Mouse (Mus musculus): ENCODE data around the gene Odf2.
"Not testable (repeated sequence)": the region's sequence is repeated elsewhere in the genome, so short reads cannot be mapped to it uniquely, and the experiment has no call there.

Gene Odf2

GRCm38 (mm10) chr2:29868949-29869645, 19.9 kb upstream of the Odf2 start, which contains the start of gene Cercam:
Gene Cercam (plus strand): TSS chr2:29869164.
- peak; percentile 88 for DNase-seq (ENCODE audit: low read depth, low spot score)

- DNase-seq (ENCODE audit: low read depth, low spot score): peak; percentile 12
Observed at GRCm38 (mm10) chr2:29869646-29870451, 19.2 kb upstream of the Odf2 start.

- DNase-seq (ENCODE audit: low read depth, low spot score): no peak
Observed at GRCm38 (mm10) chr2:29872581-29873295, 16.3 kb upstream of the Odf2 start.

DNA sequence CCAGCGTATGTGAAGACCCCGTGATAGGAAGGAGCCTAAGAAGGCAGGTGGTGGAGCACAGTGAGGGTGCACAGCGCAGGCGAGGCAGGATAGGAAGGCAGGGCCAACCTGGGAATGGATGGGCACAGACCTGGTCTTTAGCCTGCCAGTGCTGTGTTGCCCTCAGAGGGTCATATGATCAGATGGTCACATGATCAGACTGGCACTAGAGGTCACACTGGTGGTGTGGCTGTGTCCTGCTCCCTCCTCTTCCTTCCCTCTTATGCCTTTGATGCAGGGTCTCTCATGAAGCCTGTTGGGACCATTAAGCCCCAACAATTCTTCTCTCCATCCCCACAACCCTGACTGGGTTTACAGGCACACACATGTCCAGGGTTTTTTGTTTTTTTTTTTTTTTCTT, 15.2 kb upstream of the Odf2 start:
- no peak for DNase-seq (ENCODE audit: low read depth, low spot score)

DNA sequence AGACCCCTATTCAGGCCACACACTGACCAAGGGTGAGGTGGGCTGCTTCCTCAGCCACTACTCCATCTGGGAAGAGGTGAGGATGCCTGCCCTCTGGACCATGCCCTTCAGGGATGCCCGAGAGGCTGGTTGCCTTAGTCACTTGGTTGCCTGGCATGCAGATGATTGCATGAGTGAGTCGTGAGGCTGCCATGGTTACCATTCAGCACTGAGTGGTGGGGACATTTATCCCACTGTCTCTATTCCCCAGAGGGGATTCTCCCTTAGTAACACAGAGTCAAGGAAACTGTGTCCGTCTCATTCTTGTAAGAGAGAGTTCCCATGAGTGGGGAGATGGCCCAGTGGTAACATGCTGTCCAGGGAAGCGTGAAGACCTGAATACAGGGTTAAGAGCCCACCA, 11.0 kb upstream of the Odf2 start:
- DNase-seq (ENCODE audit: low read depth, low spot score): no peak

GRCm38 (mm10) chr2:29879191-29879590, 9.8 kb upstream of the Odf2 start:
- no peak for DNase-seq (ENCODE audit: low read depth, low spot score)

DNA sequence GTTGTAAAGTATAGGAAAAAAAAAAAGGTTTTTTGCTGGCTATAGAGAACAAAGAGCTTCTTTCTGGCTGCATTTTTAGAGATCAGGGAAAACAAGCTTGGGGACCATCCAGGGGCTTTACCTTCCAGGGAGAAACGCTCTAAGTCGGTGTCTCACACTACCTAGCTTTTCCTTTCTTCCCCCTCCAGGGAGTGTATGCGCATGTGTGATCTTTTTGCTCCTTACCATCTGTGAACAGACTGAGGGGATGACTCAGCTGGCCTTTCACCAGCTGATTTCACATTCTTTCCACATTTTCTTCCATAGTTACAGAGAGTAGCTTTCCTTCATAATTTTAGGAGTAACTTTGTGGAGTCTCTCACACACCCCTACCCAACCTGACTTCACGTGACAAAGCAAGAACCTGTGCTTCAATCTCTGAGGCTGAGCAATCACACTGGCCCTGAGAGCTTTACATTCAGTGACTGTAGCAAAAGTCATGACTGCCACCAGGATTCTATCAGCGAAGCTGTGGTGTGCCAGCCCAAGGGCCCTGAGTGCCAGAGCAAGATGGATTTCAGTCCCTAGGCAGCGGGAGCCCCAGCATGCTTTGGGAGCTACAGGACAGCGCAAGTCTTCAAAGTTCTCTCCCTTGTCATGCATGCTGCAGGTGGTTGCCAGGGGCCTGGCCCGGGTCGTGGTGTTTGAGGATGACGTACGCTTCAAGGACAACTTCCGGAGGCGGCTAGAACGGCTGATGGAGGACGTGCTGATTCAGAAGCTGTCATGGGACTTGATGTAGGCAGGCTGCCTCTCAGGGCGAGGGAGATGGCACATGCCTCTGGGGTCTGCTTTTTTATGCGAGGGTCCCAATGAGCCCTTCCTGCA, 8.8 kb upstream of the Odf2 start:
- DNase-seq (ENCODE audit: low read depth, low spot score): no peak

GRCm38 (mm10) chr2:29886659-29887292, 2.2 kb upstream of the Odf2 start:
- DNase-seq (ENCODE audit: low read depth, low spot score): not testable (repeated sequence)

DNA sequence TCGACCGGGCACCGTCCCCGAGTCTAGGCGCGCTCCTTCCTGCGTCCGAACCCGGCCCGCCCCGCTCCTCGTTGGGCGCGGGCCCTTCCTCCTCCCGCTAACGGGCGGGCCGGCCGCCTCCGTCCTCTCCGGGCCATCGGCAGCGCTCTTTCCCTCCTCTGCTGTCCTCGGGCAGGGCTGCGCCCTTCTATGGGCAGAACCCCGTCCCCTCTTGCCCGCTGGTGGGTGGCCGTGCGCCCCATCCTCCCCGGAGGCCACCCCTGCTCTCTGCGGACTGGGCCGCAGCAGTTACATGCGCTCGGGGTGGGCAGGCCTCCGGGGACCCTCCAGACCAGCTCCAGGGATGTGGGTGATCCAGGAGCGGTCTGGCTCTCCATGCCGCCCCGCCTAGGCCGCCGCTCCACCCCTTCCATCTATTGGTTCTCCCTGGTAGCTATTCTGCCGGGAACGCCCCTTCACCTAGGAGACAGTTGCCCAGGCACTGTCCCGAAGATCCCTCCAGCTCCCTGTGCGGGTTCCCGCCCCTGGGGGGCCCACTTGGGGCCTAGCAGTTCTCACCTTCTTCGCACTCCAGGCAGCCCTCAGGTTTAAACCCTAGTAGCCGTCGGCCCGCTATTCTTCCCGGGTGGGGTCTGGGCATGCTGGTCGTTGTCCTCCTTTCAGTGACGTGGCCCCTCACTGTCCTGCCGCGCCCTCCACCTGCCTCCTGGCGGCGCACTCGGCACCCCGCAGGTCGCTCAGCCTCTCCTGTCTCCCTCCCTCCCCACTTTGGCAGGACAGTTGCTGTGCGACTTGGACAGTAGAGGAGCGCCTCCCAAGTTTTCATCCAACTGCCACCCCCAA, 1.2 kb downstream of the Odf2 start:
- peak; percentile 68 for DNase-seq (ENCODE audit: low read depth, low spot score)

DNA sequence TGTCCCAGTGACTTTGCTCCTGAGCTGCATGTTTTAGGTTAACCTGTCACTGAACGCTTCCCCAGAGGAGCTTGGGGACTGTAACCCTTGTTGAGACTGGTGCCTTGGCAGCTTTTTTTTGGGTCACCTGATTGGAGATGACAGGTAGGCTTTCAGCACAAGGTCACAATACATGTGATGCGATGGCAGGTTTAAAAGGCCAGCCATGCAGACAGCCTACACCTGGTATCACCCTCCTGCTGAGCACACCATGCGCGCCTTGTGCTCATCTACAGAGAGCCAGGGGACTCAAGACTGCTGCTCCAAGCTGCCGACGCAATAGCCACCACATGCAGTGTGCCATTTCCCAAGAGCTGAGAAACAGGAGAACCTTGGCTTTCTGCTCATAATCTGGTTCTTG, 2.8 kb downstream of the Odf2 start:
- no peak for DNase-seq (ENCODE audit: low read depth, low spot score)

DNA sequence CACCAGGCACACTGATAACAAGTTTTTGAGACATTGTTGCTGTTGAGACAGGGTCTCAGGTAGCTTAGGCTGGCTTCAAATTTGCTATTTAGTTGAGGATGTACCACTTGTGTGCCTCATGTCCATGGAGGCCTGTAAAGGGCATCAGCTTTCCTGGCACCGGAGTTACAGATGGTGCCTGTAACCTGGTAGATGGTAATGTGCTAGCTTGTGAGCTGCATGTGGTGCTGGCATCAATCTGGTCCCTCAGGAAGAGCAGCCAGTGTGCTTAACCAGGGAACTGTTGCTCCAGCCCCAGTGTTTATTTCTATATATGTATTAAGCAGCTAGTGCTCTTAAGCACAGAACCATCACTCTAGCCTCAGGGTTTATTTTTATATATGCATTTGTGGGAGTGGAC, 7.0 kb downstream of the Odf2 start:
- DNase-seq (ENCODE audit: low read depth, low spot score): no peak

GRCm38 (mm10) chr2:29897366-29897765, 8.3 kb downstream of the Odf2 start:
- no peak for DNase-seq (ENCODE audit: low read depth, low spot score)

- no peak for DNase-seq (ENCODE audit: low read depth, low spot score)
Observed at GRCm38 (mm10) chr2:29898081-29898480, 9.1 kb downstream of the Odf2 start.

GRCm38 (mm10) chr2:29902194-29902593, 13.2 kb downstream of the Odf2 start:
- DNase-seq (ENCODE audit: low read depth, low spot score): no peak

DNA sequence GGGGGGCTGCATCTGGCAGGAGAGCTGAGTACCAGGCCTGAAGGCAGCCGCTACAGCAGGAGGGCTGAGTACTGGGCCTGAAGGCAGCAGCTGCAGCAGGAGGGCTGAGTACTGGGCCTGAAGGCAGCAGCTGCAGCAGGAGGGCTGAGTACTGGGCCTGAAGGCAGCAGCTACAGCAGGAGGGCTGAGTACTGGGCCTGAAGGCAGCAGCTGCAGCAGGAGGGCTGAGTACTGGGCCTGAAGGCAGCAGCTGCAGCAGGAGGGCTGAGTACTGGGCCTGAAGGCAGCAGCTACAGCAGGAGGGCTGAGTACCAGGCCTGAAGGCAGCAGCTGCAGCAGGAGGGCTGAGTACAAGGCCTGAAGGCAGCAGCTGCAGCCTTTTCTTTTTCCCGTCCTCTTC, 19.1 kb downstream of the Odf2 start:
- not testable (repeated sequence) for DNase-seq (ENCODE audit: low read depth, low spot score)

DNA sequence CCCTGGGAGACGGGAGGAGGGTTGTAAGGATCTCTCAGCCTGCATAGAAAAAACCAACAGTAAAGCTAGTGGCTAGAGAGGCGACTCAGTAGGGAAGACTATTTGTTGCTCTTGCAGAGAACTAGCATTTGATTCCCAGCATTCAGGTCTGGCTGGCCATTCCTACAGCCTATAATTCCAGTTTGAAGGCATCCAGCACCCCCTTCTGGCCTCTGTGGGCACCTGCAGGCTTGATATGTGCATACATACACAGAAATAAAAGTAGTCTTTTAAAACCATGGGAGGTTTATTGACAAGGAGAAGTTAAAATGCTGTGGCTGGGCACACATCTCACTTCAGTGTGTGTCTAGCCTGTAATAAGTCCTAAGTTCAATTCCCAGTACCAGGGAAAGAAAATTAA, 21.0 kb downstream of the Odf2 start:
- DNase-seq (ENCODE audit: low read depth, low spot score): peak; percentile 24

DNA sequence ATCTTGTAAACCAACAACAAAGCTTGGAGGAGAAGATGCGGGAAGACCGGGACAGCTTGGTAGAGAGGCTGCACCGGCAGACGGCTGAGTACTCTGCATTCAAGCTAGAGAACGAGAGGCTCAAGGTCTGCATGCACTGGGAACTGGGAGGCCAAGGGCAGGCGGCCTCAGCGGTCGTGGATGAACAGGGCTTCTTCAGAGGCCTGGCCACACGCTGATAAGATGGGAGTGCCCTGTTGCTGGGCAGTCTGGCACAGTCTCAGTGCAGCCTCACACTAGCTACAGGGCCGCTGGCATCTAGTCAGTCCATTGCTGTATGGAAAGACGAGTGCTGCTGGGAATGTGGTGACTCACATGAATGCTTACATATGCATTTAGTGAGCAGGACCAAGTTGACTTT, 28.6 kb downstream of the Odf2 start:
- DNase-seq (ENCODE audit: low read depth, low spot score): no peak

DNA sequence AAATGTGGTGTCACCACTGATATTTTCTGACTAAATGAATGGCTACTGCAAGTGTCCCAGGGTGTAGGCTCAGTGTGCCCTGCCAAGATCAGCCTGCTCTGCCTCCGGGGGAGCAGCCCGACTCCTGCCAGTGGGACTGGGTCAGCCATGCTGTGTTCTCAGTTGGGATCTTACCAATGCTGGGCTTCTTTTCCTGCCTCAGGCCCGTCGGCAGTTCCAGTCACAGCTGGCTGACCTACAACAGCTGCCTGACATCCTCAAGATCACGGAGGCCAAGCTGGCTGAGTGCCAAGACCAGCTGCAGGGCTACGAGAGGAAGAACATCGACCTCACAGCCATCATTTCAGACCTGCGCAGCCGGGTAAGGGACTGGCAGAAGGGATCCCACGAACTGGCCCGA, 33.0 kb downstream of the Odf2 start:
- no peak for DNase-seq (ENCODE audit: low read depth, low spot score)

GRCm38 (mm10) chr2:29926542-29926941, 37.5 kb downstream of the Odf2 start:
- no peak for DNase-seq (ENCODE audit: low read depth, low spot score)

DNA sequence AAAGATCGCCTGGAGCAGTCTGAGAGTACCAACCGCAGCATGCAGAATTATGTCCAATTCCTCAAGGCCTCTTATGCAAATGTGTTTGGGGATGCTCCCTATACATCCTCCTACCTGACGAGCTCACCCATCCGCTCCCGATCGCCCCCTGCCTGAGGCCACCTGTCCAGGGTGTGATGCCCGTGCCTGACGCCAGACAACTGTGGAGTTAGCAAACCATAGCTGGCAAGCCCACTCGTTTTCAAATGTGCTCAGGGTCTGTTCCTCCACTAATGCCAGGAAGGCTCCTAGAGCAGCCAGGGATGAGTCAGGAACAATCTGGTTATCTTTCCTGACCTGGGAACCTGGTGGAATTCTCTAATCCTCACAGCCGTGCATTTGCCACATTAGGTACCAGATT, 41.5 kb downstream of the Odf2 start:
- DNase-seq (ENCODE audit: low read depth, low spot score): no peak
